Comparison of ENCODE assay signal across 8 mouse cellular contexts in the genomic region with DNA sequence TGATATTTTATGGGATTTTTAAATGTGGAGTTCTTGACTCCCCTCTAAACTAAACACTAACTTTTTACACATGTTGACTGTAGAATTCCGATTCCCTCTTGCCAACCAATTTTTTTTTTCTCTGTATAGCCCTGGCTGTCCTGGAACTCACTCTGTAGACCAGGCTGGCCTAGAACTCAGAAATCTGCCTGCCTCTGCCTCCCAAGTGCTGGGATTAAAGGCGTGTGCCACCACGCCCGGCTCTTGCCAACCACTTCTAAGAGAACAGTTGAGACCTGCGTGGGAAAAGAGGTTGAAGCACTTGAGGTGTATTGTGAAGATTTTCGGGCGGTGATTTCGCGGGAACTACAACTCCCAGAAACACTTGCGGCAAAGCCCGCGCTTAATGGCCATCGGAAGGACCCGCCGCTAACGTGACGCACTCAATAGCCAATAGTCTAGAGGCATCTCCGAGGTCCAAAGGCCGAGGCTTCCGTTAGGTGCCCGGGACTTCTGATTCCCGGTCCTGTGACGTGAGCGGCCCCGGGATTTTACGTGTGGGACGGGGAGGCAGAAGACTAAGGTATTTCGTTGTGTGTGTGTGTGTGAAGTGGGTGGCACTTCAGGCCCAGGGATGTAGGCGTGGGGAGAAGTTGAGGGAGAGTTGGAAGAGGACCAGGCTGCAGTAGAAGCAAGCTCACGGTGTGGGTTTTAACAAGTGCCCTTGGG. TPM values are rescaled to one million over a fixed set of nuclear protein-coding genes. Genes with fewer than 3 reads are reported as not detected.
DNase-seq lines count a peak whose midpoint lies in the region; ATAC-seq lines count a peak whose summit lies in the region.

A gene (plus strand): TSS at position 414 of the 708 bp plus-strand sequence.

- ATAC-seq in hindbrain, embryonic 15.5 days (ENCODE audit: low FRiP score, low read depth) = peak; percentile 91

- peaks cover 26% of the 10 kb centered on the region for H3K4me1 ChIP-seq in hindbrain, embryonic 15.5 days (replicated peaks)

- H3K9ac ChIP-seq in hindbrain, embryonic 15.5 days = peak within 1 kb of the TSS; percentile 58

- peaks cover 4% of the 10 kb centered on the region; the same call in 1 of the 2 replicates for H3K27me3 ChIP-seq in hindbrain, embryonic 15.5 days

- no peaks in the 10 kb centered on the region for H3K36me3 ChIP-seq in hindbrain, embryonic 15.5 days

- WGBS in hindbrain, embryonic 15.5 days = 1% methylated on average over 30 of the region's 30 CpGs

- peak within 1 kb of the TSS; percentile 88 for H3K4me2 ChIP-seq in hindbrain, embryonic 15.5 days

- peak; percentile 86 for DNase-seq in T-cell, adult 2 months (ENCODE audit: low spot score)
- peak; percentile 89 to 90 for DNase-seq in cerebellum, postnatal 36 days
- DNase-seq in frontal cortex, postnatal 36 days (ENCODE audit: low spot score in 2 of 2) = peak; percentile 87 to 94
- DNase-seq in left cerebral cortex, adult 11 months (ENCODE audit: low spot score) = peak; percentile 87
- DNase-seq in lung, postnatal 4 days = peak; percentile 90 to 92
- DNase-seq in retina, postnatal 7 days (ENCODE audit: low read depth, low spot score) = peak; percentile 73
- DNase-seq in urinary bladder, adult 2 months (ENCODE audit: low spot score) = peak; percentile 67

- peak within 1 kb of the TSS; percentile 71 for H3K4me3 ChIP-seq in hindbrain, embryonic 15.5 days

- no peaks in the 10 kb centered on the region for H3K9me3 ChIP-seq in hindbrain, embryonic 15.5 days

- peak within 1 kb of the TSS; percentile 53 for H3K27ac ChIP-seq in hindbrain, embryonic 15.5 days (replicated peaks)

RNA-seq across cellular contexts. Expression of the gene that starts here (rescaled TPM):
- 14.2 and 14.9 TPM in 2 replicates for polyA plus RNA-seq in hindbrain, embryonic 15.5 days (2015; fragmentation: Nextera tagmentation; extraction: Ambion mirVana)
- polyA plus RNA-seq in urinary bladder, adult 2 months (2012; rRNA removed) = 8.4 and 8.9 TPM in 2 replicates

Comparison
In these comparisons a context has a peak if more than half of its experiments do, and no peak if none do; other contexts are left out.
1. Peak in every context shown above with its lines: DNase-seq, ATAC-seq, H3K4me3 ChIP-seq and H3K27ac ChIP-seq.